Mouse (Mus musculus) midbrain, postnatal 0 days (tissue): ENCODE data around the gene Tmem145. TPM values are rescaled to one million over a fixed set of nuclear protein-coding genes. Genes with fewer than 3 reads are reported as not detected.
"Not testable (repeated sequence)": the region's sequence is repeated elsewhere in the genome, so short reads cannot be mapped to it uniquely, and the experiment has no call there.

Source experiments
- ATAC-seq: fragments of 200-750 bp; cut with Nextera tagmentation; 2 replicates; pipeline ENCODE4 v1.8.0; 2017; ENCODE audit warnings: moderate number of reproducible peaks, mild to moderate bottlenecking, moderate TSS enrichment, moderate library complexity; ENCODE audit not compliant: low FRiP score
- DNase-seq: peaks from one replicate; pipeline ENCODE4 v3.0.0-alpha.2; 2015; ENCODE audit warnings: low spot score
- H3K27ac ChIP-seq: fragments of 300-500 bp; sonication (generic); 2 replicates; pipeline ENCODE4 v1.5.1; 2014; ENCODE audit warnings: low read depth, mild to moderate bottlenecking, low read length, mixed read lengths
- H3K27me3 ChIP-seq: fragments of 300-500 bp; sonication (generic); 2 replicates; pipeline ENCODE4 v1.6.1; 2014; ENCODE audit warnings: low read length, control low read depth, mixed read lengths; ENCODE audit not compliant: insufficient read depth
- H3K36me3 ChIP-seq: fragments of 300-500 bp; sonication (generic); 2 replicates; pipeline ENCODE4 v1.6.1; 2014; ENCODE audit warnings: low read length, control low read depth, mixed read lengths; ENCODE audit not compliant: insufficient read depth
- H3K4me1 ChIP-seq: fragments of 300-500 bp; sonication (generic); 2 replicates; pipeline ENCODE4 v1.6.1; 2014; ENCODE audit warnings: mild to moderate bottlenecking, control low read depth, antibody characterized with exemption, low read length, mixed read lengths; ENCODE audit not compliant: insufficient read depth
- H3K4me2 ChIP-seq: fragments of 300-500 bp; sonication (generic); 2 replicates; pipeline ENCODE4 v1.6.1; 2014; ENCODE audit warnings: low read depth, mild to moderate bottlenecking, low read length, mixed read lengths; ENCODE audit not compliant: poor library complexity, severe bottlenecking
- H3K4me3 ChIP-seq: fragments of 300-500 bp; sonication (generic); 2 replicates; pipeline ENCODE4 v1.5.1; 2014; ENCODE audit warnings: low read depth, mild to moderate bottlenecking, low read length, moderate library complexity
- H3K9ac ChIP-seq: fragments of 300-500 bp; sonication (generic); replicated peaks from 2 replicates; pipeline ENCODE4 v1.6.1; 2014; ENCODE audit warnings: mild to moderate bottlenecking, low read length, moderate library complexity, mixed read lengths; ENCODE audit not compliant: poor library complexity, severe bottlenecking
- H3K9me3 ChIP-seq: fragments of 300-500 bp; sonication (generic); 2 replicates; pipeline ENCODE4 v1.6.1; 2016; ENCODE audit warnings: low read length, control low read depth
- CTCF ChIP-seq: IDR thresholded peaks from 2 replicates; pipeline ENCODE4 v1.5.1; 2016; ENCODE audit warnings: antibody characterized with exemption, mild to moderate bottlenecking
- WGBS: fragments of 180-500 bp; shearing (Covaris S2); extraction: QIAGEN DNeasy Blood & Tissue Kit; methylation state at CpG from one replicate; pipeline ENCODE4 v1.1.7; 2014; 5-methylcytosine and 5-hydroxymethylcytosine counted together
- polyA plus RNA-seq: library from polyadenylated mRNA; unstranded; fragments of >200 nt; fragmentation: Nextera tagmentation; extraction: Ambion mirVana; gene quantifications from 2 replicates; pipeline ENCODE4 v1.2.1, GENCODE M21; 2015
- total RNA-seq: library from RNA; depleted of rRNA; stranded (reverse); fragments of >200 nt; gene quantifications from 2 replicates; pipeline ENCODE4 v1.2.3, GENCODE M21; 2014

The Tmem145 gene
- total and polyA plus RNA-seq, 2 experiments from 2014 or later = 105 to 143 TPM

GRCm38 (mm10) chr7:25317446-25317999 is 11.6 kb downstream of the Tmem145 start:
- no peak for TF ChIP-seq CTCF
- Histone ChIP-seq H3K4me3 (peak overlapping the region; percentile 73), H3K36me3 (0 out of 2 replicates have a peak, but pooled peaks cover 13% of the 10 kb centered on the region), H3K4me1 (peaks cover 11% of the 10 kb centered on the region; the same call in 1 of the 2 replicates), H3K27ac (peak overlapping the region; percentile 89), H3K9me3 (no peaks in the 10 kb centered on the region), H3K27me3 (peaks cover 12% of the 10 kb centered on the region; the same call in 1 of the 2 replicates), H3K4me2 (peak overlapping the region; percentile 97), H3K9ac (peak overlapping the region; percentile 92)
- 15% methylated on average over 21 of the region's 21 CpGs for WGBS
- DNase-seq = no peak
- ATAC-seq = no peak

- Histone ChIP-seq H3K4me2 (peak overlapping the region; percentile 22), H3K9ac (peak overlapping the region; percentile 24; the same call in 1 of the 2 replicates), H3K36me3 (peaks cover 5% of the 10 kb centered on the region; the same call in 1 of the 2 replicates), H3K27ac (peak overlapping the region; percentile 26; the same call in 1 of the 2 replicates), H3K4me1 (peaks cover 11% of the 10 kb centered on the region; the same call in 1 of the 2 replicates), H3K9me3 (no peaks in the 10 kb centered on the region), H3K27me3 (no peaks in the 10 kb centered on the region), H3K4me3 (no peak overlapping the region)
- no peak for TF ChIP-seq CTCF
- ATAC-seq (no peak), DNase-seq (no peak)
- 16% methylated on average over 6 of the region's 6 CpGs for WGBS
Observed at GRCm38 (mm10) chr7:25322058-25322484, 16.2 kb downstream of the Tmem145 start.

- no peak for TF ChIP-seq CTCF
- no peak overlapping the region for H3K4me3 ChIP-seq
- no peak for DNase-seq
- no peaks in the 10 kb centered on the region for H3K9me3 ChIP-seq
- WGBS = 87% methylated on average over 2 of the region's 2 CpGs
- H3K9ac ChIP-seq = no peak overlapping the region
- ATAC-seq = no peak
- H3K4me2 ChIP-seq = no peak overlapping the region
- H3K4me1 ChIP-seq = peaks cover 11% of the 10 kb centered on the region; the same call in 1 of the 2 replicates
- no peak overlapping the region for H3K27ac ChIP-seq
- H3K36me3 ChIP-seq = peaks cover 11% of the 10 kb centered on the region
- H3K27me3 ChIP-seq = no peaks in the 10 kb centered on the region
Observed at GRCm38 (mm10) chr7:25323219-25323618, 17.3 kb downstream of the Tmem145 start.

- not testable (repeated sequence) for ATAC-seq, H3K4me3 ChIP-seq
Observed at GRCm38 (mm10) chr7:25325431-25325830, 19.5 kb downstream of the Tmem145 start.

DNA sequence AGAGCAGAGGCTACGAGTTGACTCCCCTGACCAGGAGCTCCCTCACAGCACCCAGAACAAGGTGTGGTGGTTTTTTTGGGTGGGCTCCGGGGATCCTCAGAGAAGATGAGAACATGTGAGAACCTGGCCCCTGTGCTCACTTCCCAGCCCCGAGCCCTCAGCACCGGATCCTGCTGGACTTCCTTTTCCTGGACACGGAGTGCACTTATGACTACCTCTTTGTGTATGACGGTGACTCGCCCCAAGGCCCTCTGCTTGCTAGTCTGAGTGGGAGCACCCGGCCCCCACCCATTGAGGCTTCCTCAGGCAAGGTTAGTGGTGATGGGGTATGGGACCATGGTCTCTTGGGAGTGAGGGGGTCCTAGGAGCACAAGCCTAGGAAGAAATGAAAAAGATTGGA is 20.3 kb downstream of the Tmem145 start:
- H3K27me3 ChIP-seq = no peaks in the 10 kb centered on the region
- DNase-seq (no peak), ATAC-seq (no peak)
- H3K4me3 ChIP-seq = no peak overlapping the region
- no peak overlapping the region for H3K27ac ChIP-seq
- TF ChIP-seq CTCF = no peak
- no peaks in the 10 kb centered on the region for H3K9me3 ChIP-seq
- no peak overlapping the region for H3K4me2 ChIP-seq
- no peak overlapping the region for H3K9ac ChIP-seq
- H3K4me1 ChIP-seq = peaks cover 9% of the 10 kb centered on the region; the same call in 1 of the 2 replicates
- WGBS = 91% methylated on average over 8 of the region's 8 CpGs
- H3K36me3 ChIP-seq = peaks cover 31% of the 10 kb centered on the region

More at GRCm38 (mm10) chr7:25325431-25325830, 19.5 kb downstream of the Tmem145 start:
- DNase-seq, H3K4me1 ChIP-seq, H3K27ac ChIP-seq, H3K9ac ChIP-seq, H3K27me3 ChIP-seq, H3K9me3 ChIP-seq, H3K4me2 ChIP-seq: not testable (repeated sequence)
- H3K36me3 ChIP-seq = peaks cover 23% of the 10 kb centered on the region
- WGBS = 95% methylated on average over 6 of the region's 6 CpGs

DNA sequence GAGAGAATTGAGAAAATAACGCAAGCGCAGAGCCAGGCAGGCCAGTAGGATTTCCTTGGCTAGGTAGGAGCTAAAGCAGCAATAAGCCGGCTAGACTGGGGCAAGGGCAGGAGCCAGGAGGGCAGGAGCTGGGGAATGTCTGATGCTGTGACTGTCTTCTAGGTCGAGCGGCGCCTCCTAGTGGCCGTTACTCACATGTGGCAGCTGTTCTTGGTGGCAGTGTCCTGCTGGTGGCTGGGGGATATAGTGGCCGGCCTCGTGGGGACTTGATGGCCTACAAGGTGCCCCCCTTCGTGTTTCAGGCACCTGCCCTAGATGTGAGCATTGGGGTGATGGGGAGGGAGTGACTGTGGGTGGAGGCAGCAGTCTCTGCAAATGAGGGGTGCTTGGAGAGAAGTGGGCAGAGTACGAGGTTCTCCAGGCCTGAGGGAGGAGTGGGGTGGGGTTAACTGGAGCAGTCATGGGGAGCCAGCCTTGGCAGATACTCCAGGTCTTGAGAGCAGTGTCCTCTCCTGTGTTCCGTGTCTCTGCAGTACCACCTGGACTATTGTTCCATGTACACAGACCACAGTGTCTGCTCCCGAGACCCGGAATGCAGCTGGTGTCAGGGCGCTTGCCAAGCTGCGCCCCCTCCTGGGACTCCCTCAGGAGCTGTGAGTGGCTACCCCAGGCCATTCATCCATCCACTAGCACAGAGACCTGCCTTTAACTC is 27.8 kb downstream of the Tmem145 start:
- WGBS = 42% methylated on average over 16 of the region's 16 CpGs

More for the DNA sequence above, 27.8 kb downstream of the Tmem145 start:
- Histone ChIP-seq H3K27ac (no peak overlapping the region), H3K27me3 (no peaks in the 10 kb centered on the region), H3K9ac (no peak overlapping the region), H3K9me3 (no peaks in the 10 kb centered on the region), H3K36me3 (peaks cover 50% of the 10 kb centered on the region), H3K4me1 (no peaks in the 10 kb centered on the region), H3K4me2 (no peak overlapping the region), H3K4me3 (no peak overlapping the region)
- ATAC-seq (peak; percentile 42), DNase-seq (peak; percentile 68)
- peak; percentile 74 for TF ChIP-seq CTCF
